ENCODE assay signal across 13 mouse cellular contexts in genomic region chr12:105929456-105929921, GRCm38 (mm10).
DNase-seq lines count a peak whose midpoint lies in the region; ATAC-seq and TF ChIP-seq lines count a peak whose summit lies in the region.
"Had no signal": no experiment of that assay in that cellular context is flagged by ENCODE, and none has a peak within 500 bp of the region (broad histone marks: within the 10 kb centered on the region; RNA-seq: fewer than 3 reads in every experiment).

No protein-coding gene starts in this region.

- no peak overlapping the region for H3K4me3 ChIP-seq in hindbrain, embryonic 11.5 days (ENCODE audit: low read depth, low read length)
- no peak overlapping the region for H3K4me3 ChIP-seq in hindbrain, postnatal 0 days (ENCODE audit: low read length)
- H3K4me3 ChIP-seq in forebrain, embryonic 16.5 days (replicated peaks; ENCODE audit: low read length), result no peak overlapping the region
- H3K4me3 ChIP-seq in midbrain, embryonic 15.5 days, result no peak overlapping the region
- H3K4me3 ChIP-seq: left cerebral cortex, adult 2 months had no signal

- peak; percentile 59 for DNase-seq in hindbrain, embryonic 11.5 days (ENCODE audit: low spot score)
- no peak for DNase-seq in hindbrain, postnatal 0 days (ENCODE audit: low spot score)
- DNase-seq in embryo, embryonic 10.5 days (ENCODE audit: low spot score), result peak; percentile 58
- DNase-seq in left cerebral cortex, postnatal 36 days (ENCODE audit: low spot score in 2 of 2), result no peak
- no peak for DNase-seq in kidney, postnatal 25 days
- DNase-seq: gastrocnemius, postnatal 10 days; liver, postnatal 0 days had no signal

- H3K27ac ChIP-seq in hindbrain, embryonic 11.5 days (ENCODE audit: low read depth, low read length), result peak overlapping the region; percentile 48; the same call in 1 of the 2 replicates
- no peak overlapping the region for H3K27ac ChIP-seq in hindbrain, postnatal 0 days
- 0 out of 2 replicates have a peak overlapping the region, but pooled peaks have one; percentile 12 for H3K27ac ChIP-seq in forebrain, embryonic 16.5 days (ENCODE audit: low read length)
- no peak overlapping the region for H3K27ac ChIP-seq in midbrain, embryonic 15.5 days
- H3K27ac ChIP-seq: left cerebral cortex, adult 2 months; macrophage had no signal

- TF ChIP-seq CTCF in hindbrain, postnatal 0 days (IDR thresholded peaks at IDR 0.05; ENCODE audit: low read depth), result no peak

- no peaks in the 10 kb centered on the region; the same call in 1 of the 2 replicates for H3K4me1 ChIP-seq in hindbrain, embryonic 11.5 days (replicated peaks; ENCODE audit: control insufficient read depth, insufficient read depth, low read length)
- no peaks in the 10 kb centered on the region; the same call in 1 of the 2 replicates for H3K4me1 ChIP-seq in hindbrain, postnatal 0 days (ENCODE audit: insufficient read depth, low read length)
- H3K4me1 ChIP-seq in forebrain, embryonic 16.5 days (replicated peaks; ENCODE audit: control insufficient read depth, insufficient read depth, low read length), result peaks cover 9% of the 10 kb centered on the region
- peaks cover 10% of the 10 kb centered on the region for H3K4me1 ChIP-seq in midbrain, embryonic 15.5 days

- ATAC-seq in hindbrain, embryonic 11.5 days (ENCODE audit: low FRiP score), result peak; percentile 72
- no peak for ATAC-seq in hindbrain, postnatal 0 days
- no peak for ATAC-seq in forebrain, embryonic 16.5 days
- ATAC-seq in midbrain, embryonic 15.5 days (replicated peaks), result peak; percentile 39; the same call in 1 of the 2 replicates
- ATAC-seq in frontal cortex, adult (ENCODE audit: low TSS enrichment), result no peak
- ATAC-seq: intestine, embryonic 16.5 days; liver, postnatal 0 days had no signal

- no peaks in the 10 kb centered on the region for H3K27me3 ChIP-seq in hindbrain, embryonic 11.5 days (ENCODE audit: control insufficient read depth, insufficient read depth, low read length)
- no peaks in the 10 kb centered on the region for H3K27me3 ChIP-seq in hindbrain, postnatal 0 days (ENCODE audit: insufficient read depth, low read length)
- no peaks in the 10 kb centered on the region for H3K27me3 ChIP-seq in forebrain, embryonic 16.5 days (replicated peaks; ENCODE audit: control insufficient read depth, insufficient read depth, low read length)
- no peaks in the 10 kb centered on the region for H3K27me3 ChIP-seq in midbrain, embryonic 15.5 days (replicated peaks)

- H3K9ac ChIP-seq in hindbrain, embryonic 11.5 days (ENCODE audit: low read depth, low read length), result no peak overlapping the region; the same call in 1 of the 2 replicates
- no peak overlapping the region for H3K9ac ChIP-seq in hindbrain, postnatal 0 days (replicated peaks; ENCODE audit: low read length)
- H3K9ac ChIP-seq in forebrain, embryonic 16.5 days (replicated peaks; ENCODE audit: low read depth, low read length), result peak overlapping the region; percentile 32
- H3K9ac ChIP-seq in midbrain, embryonic 15.5 days, result 0 out of 2 replicates have a peak overlapping the region, but pooled peaks have one; percentile 2
- H3K9ac ChIP-seq: liver, postnatal 0 days had no signal

- no peaks in the 10 kb centered on the region for H3K36me3 ChIP-seq in hindbrain, embryonic 11.5 days (ENCODE audit: control insufficient read depth, insufficient read depth, low read length)
- no peaks in the 10 kb centered on the region for H3K36me3 ChIP-seq in hindbrain, postnatal 0 days (ENCODE audit: insufficient read depth, low read length)
- no peaks in the 10 kb centered on the region for H3K36me3 ChIP-seq in forebrain, embryonic 16.5 days (ENCODE audit: control insufficient read depth, insufficient read depth)
- H3K36me3 ChIP-seq in midbrain, embryonic 15.5 days (replicated peaks), result no peaks in the 10 kb centered on the region

- intact Hi-C loops in left cerebral cortex, postnatal 36 days (cut with DNase I), result no loop called here

- 15% methylated on average over 12 of the region's 12 CpGs for WGBS in hindbrain, embryonic 11.5 days
- WGBS in hindbrain, postnatal 0 days, result 17% methylated on average over 12 of the region's 12 CpGs
- 7% methylated on average over 12 of the region's 12 CpGs for WGBS in forebrain, embryonic 16.5 days
- WGBS in midbrain, embryonic 15.5 days, result 11% methylated on average over 12 of the region's 12 CpGs

- H3K4me2 ChIP-seq in hindbrain, embryonic 11.5 days (replicated peaks; ENCODE audit: low read depth, low read length), result no peak overlapping the region
- H3K4me2 ChIP-seq in hindbrain, postnatal 0 days (ENCODE audit: low read depth, low read length), result no peak overlapping the region
- no peak overlapping the region for H3K4me2 ChIP-seq in forebrain, embryonic 16.5 days (ENCODE audit: low read length)
- H3K4me2 ChIP-seq in midbrain, embryonic 15.5 days, result no peak overlapping the region

- no peaks in the 10 kb centered on the region for H3K9me3 ChIP-seq in hindbrain, embryonic 11.5 days (ENCODE audit: control insufficient read depth, low read length)
- H3K9me3 ChIP-seq in hindbrain, postnatal 0 days (ENCODE audit: low read length), result no peaks in the 10 kb centered on the region
- peaks cover 3% of the 10 kb centered on the region; the same call in 1 of the 2 replicates for H3K9me3 ChIP-seq in forebrain, embryonic 16.5 days (ENCODE audit: control insufficient read depth, low read length)
- no peaks in the 10 kb centered on the region for H3K9me3 ChIP-seq in midbrain, embryonic 15.5 days

Comparison
In these comparisons a context has a peak if more than half of its experiments do, and no peak if none do; other contexts are left out.
1. ATAC-seq: peak in hindbrain, embryonic 11.5 days (single experiment) and midbrain, embryonic 15.5 days (single experiment); none in hindbrain, postnatal 0 days (single experiment), forebrain, embryonic 16.5 days (single experiment) and frontal cortex, adult (single experiment).
2. DNase-seq: peak in hindbrain, embryonic 11.5 days (single experiment) and embryo, embryonic 10.5 days (single experiment); none in hindbrain, postnatal 0 days (single experiment), left cerebral cortex, postnatal 36 days (0 of 2) and kidney, postnatal 25 days (0 of 2).
3. H3K27ac ChIP-seq: peak in hindbrain, embryonic 11.5 days (single experiment) and forebrain, embryonic 16.5 days (single experiment); none in hindbrain, postnatal 0 days (single experiment) and midbrain, embryonic 15.5 days (single experiment).
4. H3K9ac ChIP-seq: peak in forebrain, embryonic 16.5 days (single experiment) and midbrain, embryonic 15.5 days (single experiment); none in hindbrain, embryonic 11.5 days (single experiment) and hindbrain, postnatal 0 days (single experiment).